Mouse (Mus musculus): ENCODE results near the gene Trabd2b. TPM values are rescaled to one million over a fixed set of nuclear protein-coding genes. Genes with fewer than 3 reads are reported as not detected.

The Trabd2b gene
- total and polyA plus RNA-seq, 3 experiments, result not detected

GRCm38 (mm10) chr4:114481518-114481917 is 75.0 kb downstream of the Trabd2b start:
- H3K36me3 ChIP-seq (ENCODE audit: control insufficient read depth in 1 of 2, insufficient read depth in 2 of 2, low read length in 2 of 2), result no peaks in the 10 kb centered on the region
- no peak for TF ChIP-seq SMC3 (IDR thresholded peaks at IDR 0.05; ENCODE audit: low read depth, low read length)
- TF ChIP-seq MXI1 (IDR thresholded peaks at IDR 0.05; ENCODE audit: low read depth, low read length), result no peak
- no peak for TF ChIP-seq RAD21 (IDR thresholded peaks at IDR 0.05; ENCODE audit: low read depth, low read length)
- no peak for TF ChIP-seq MAFK (IDR thresholded peaks at IDR 0.05; ENCODE audit: borderline replicate concordance, low read depth, low read length)
- TF ChIP-seq ZKSCAN1 (IDR thresholded peaks at IDR 0.05; ENCODE audit: low read depth, low read length), result no peak
- no peak for TF ChIP-seq GATA1 (IDR thresholded peaks at IDR 0.05; ENCODE audit: low read depth, low read length)
- TF ChIP-seq USF1 (IDR thresholded peaks at IDR 0.05; ENCODE audit: low read depth, low read length), result no peak
- TF ChIP-seq UBTF (IDR thresholded peaks at IDR 0.05; ENCODE audit: borderline replicate concordance, insufficient read depth, low read depth, low read length), result no peak
- TF ChIP-seq TAL1 (IDR thresholded peaks at IDR 0.05; ENCODE audit: low read length), result no peak
- TF ChIP-seq POLR2AphosphoS5 (IDR thresholded peaks at IDR 0.05; ENCODE audit: borderline replicate concordance, low read depth, low read length), result no peak
- no peak for TF ChIP-seq TCF12 (IDR thresholded peaks at IDR 0.05; ENCODE audit: low read depth, low read length)
- no peak overlapping the region for H3K27ac ChIP-seq (ENCODE audit: control insufficient read depth, low read depth, low read length)
- H3K79me2 ChIP-seq (ENCODE audit: control insufficient read depth, insufficient read depth, low read length, poor library complexity), result no peaks in the 10 kb centered on the region
- H3K4me3 ChIP-seq (ENCODE audit: control insufficient read depth in 1 of 2, insufficient read depth in 1 of 2, low read depth in 2 of 2, low read length in 2 of 2), result no peak overlapping the region
- no peaks in the 10 kb centered on the region for H3K27me3 ChIP-seq (ENCODE audit: control insufficient read depth in 1 of 2, insufficient read depth in 2 of 2, low read length in 2 of 2)
- H3K4me1 ChIP-seq (ENCODE audit: control insufficient read depth in 1 of 2, insufficient read depth in 2 of 2, low read length in 2 of 2), result no peaks in the 10 kb centered on the region
- no peak overlapping the region for H3K9ac ChIP-seq (ENCODE audit: control insufficient read depth, low read depth, low read length, poor library complexity, severe bottlenecking)
- no peaks in the 10 kb centered on the region for H3K9me3 ChIP-seq (replicated peaks; ENCODE audit: insufficient read depth, low read length)
- DNase-seq (ENCODE audit: low read depth, low spot score), result no peak

DNA sequence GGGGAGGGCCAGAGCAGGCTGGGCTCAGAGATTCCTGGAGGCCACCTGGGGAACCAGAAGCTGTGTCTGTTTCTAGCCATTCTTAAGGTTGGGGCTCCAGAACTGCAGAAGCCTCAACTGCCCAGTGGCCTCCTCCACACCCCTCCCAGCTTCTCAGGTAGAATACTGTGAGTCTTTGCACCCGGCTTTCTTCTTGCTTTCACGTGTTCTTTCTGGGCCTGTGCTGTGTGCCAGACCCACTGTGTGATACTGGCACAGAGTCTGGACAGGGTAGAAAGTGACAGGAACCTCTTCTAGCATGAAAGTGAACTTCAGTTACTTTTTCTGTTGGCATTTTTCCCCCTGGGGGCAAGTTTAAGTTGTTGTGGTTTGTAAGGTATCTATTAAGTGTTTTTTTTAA is 77.6 kb downstream of the Trabd2b start:
- no peaks in the 10 kb centered on the region for H3K27me3 ChIP-seq (ENCODE audit: control insufficient read depth in 1 of 2, insufficient read depth in 2 of 2, low read length in 2 of 2)
- no peaks in the 10 kb centered on the region for H3K4me1 ChIP-seq (ENCODE audit: control insufficient read depth in 1 of 2, insufficient read depth in 2 of 2, low read length in 2 of 2)
- no peak overlapping the region for H3K9ac ChIP-seq (ENCODE audit: control insufficient read depth, low read depth, low read length, poor library complexity, severe bottlenecking)
- H3K9me3 ChIP-seq (replicated peaks; ENCODE audit: insufficient read depth, low read length), result no peaks in the 10 kb centered on the region
- no peak overlapping the region for H3K4me3 ChIP-seq (ENCODE audit: control insufficient read depth in 1 of 2, insufficient read depth in 1 of 2, low read depth in 2 of 2, low read length in 2 of 2)
- no peak for DNase-seq (ENCODE audit: low read depth, low spot score)
- H3K79me2 ChIP-seq (ENCODE audit: control insufficient read depth, insufficient read depth, low read length, poor library complexity), result no peaks in the 10 kb centered on the region
- H3K36me3 ChIP-seq (ENCODE audit: control insufficient read depth in 1 of 2, insufficient read depth in 2 of 2, low read length in 2 of 2), result no peaks in the 10 kb centered on the region
- TF ChIP-seq ZKSCAN1 (IDR thresholded peaks at IDR 0.05; ENCODE audit: low read depth, low read length) (no peak), UBTF (IDR thresholded peaks at IDR 0.05; ENCODE audit: borderline replicate concordance, insufficient read depth, low read depth, low read length) (no peak), GATA1 (IDR thresholded peaks at IDR 0.05; ENCODE audit: low read depth, low read length) (no peak), USF1 (IDR thresholded peaks at IDR 0.05; ENCODE audit: low read depth, low read length) (no peak), MYB (IDR thresholded peaks at IDR 0.05; ENCODE audit: low read depth, low read length) (no peak), MYC (IDR thresholded peaks at IDR 0.05; ENCODE audit: low read depth, low read length) (no peak), ZMIZ1 (IDR thresholded peaks at IDR 0.05; ENCODE audit: low read depth, low read length) (no peak), NELFE (IDR thresholded peaks at IDR 0.05; ENCODE audit: low read depth, low read length) (no peak), CHD1 (IDR thresholded peaks at IDR 0.05; ENCODE audit: low read depth, low read length) (no peak), E2F4 (IDR thresholded peaks at IDR 0.05; ENCODE audit: borderline replicate concordance, low read depth, low read length) (no peak), JUND (IDR thresholded peaks at IDR 0.05; ENCODE audit: low read depth, low read length) (no peak), TCF12 (IDR thresholded peaks at IDR 0.05; ENCODE audit: low read depth, low read length) (no peak)
- no peak overlapping the region for H3K27ac ChIP-seq (ENCODE audit: control insufficient read depth, low read depth, low read length)
